Mouse (Mus musculus) retina, embryonic 14.5 days (tissue): Measurements from ENCODE around the gene Btk.
"Not testable (repeated sequence)": the region's sequence is repeated elsewhere in the genome, so short reads cannot be mapped to it uniquely, and the experiment has no call there.

Source experiments
- DNase-seq: peaks from one replicate; pipeline ENCODE4 v3.0.0-alpha.2; 2015; ENCODE audit warnings: low spot score

The Btk gene

GRCm38 (mm10) chrX:134580528-134581305, 2.7 kb downstream of the Btk start:
- DNase-seq: no peak

GRCm38 (mm10) chrX:134577896-134578295, 5.5 kb downstream of the Btk start:
- no peak for DNase-seq

GRCm38 (mm10) chrX:134566536-134567222, 16.7 kb downstream of the Btk start:
- DNase-seq: no peak

GRCm38 (mm10) chrX:134564326-134564725, 19.0 kb downstream of the Btk start:
- no peak for DNase-seq

GRCm38 (mm10) chrX:134554425-134554824, 28.9 kb downstream of the Btk start:
- no peak for DNase-seq

GRCm38 (mm10) chrX:134553326-134553725, 30.0 kb downstream of the Btk start:
- DNase-seq: no peak

- DNase-seq: peak; percentile 85
Observed at GRCm38 (mm10) chrX:134550903-134551302, 32.5 kb downstream of the Btk start.

- no peak for DNase-seq
Observed at GRCm38 (mm10) chrX:134547330-134547729, 36.0 kb downstream of the Btk start.

GRCm38 (mm10) chrX:134541955-134542308, 41.4 kb downstream of the Btk start:
- DNase-seq: no peak

GRCm38 (mm10) chrX:134541145-134541954, 42.0 kb downstream of the Btk start, which contains the start of gene Timm8a1:
TSS of gene Timm8a1 (minus strand) at chrX:134541865.
- peak; percentile 62 for DNase-seq

- peak; percentile 1 for DNase-seq
Observed at GRCm38 (mm10) chrX:134540414-134541135, 42.8 kb downstream of the Btk start.

GRCm38 (mm10) chrX:134539795-134540194, 43.6 kb downstream of the Btk start:
- DNase-seq: not testable (repeated sequence)

GRCm38 (mm10) chrX:134533346-134533745, 50.0 kb downstream of the Btk start:
- DNase-seq: no peak

GRCm38 (mm10) chrX:134525260-134525659, 58.1 kb downstream of the Btk start:
- DNase-seq: no peak

GRCm38 (mm10) chrX:134523772-134524171, 59.6 kb downstream of the Btk start:
- DNase-seq: no peak

GRCm38 (mm10) chrX:134509473-134509872, 73.9 kb downstream of the Btk start:
- DNase-seq: peak; percentile 21

- DNase-seq: no peak
Observed at GRCm38 (mm10) chrX:134507977-134508376, 75.4 kb downstream of the Btk start.

GRCm38 (mm10) chrX:134500651-134501050, 82.7 kb downstream of the Btk start:
- DNase-seq: no peak
